In genomic region chr11:31744076-31744785, GRCm38 (mm10) we compare ENCODE assay signal across 15 mouse cellular contexts.
A peak's percentile ranks its signal among the peaks of the same experiment; 100 is the strongest.
DNase-seq lines count a peak whose midpoint lies in the region; ATAC-seq and TF ChIP-seq lines count a peak whose summit lies in the region.
"Had no signal": no experiment of that assay in that cellular context is flagged by ENCODE, and none has a peak within 500 bp of the region (broad histone marks: within the 10 kb centered on the region; RNA-seq: fewer than 3 reads in every experiment).

No protein-coding gene starts in this region.

- dilution Hi-C loops in CH12.LX (cut with MboI; ENCODE audit: extremely low pct_ligation_motif_present, extremely low pct_unique_long_range_greater_than_20kb, low sequenced_read_pairs) = no loop called here

- WGBS in hindbrain, embryonic 10.5 days = 78% methylated on average over 12 of the region's 12 CpGs
- WGBS in hindbrain, embryonic 14.5 days = 68% methylated on average over 12 of the region's 12 CpGs
- WGBS in hindbrain, postnatal 0 days = 65% methylated on average over 12 of the region's 12 CpGs

- TF ChIP-seq POLR2A in CH12.LX (IDR thresholded peaks at IDR 0.05; ENCODE audit: low read depth, low read length) = no peak

- H3K4me1 ChIP-seq in hindbrain, embryonic 10.5 days (replicated peaks) = peaks cover 73% of the 10 kb centered on the region
- 0 out of 2 replicates have a peak, but pooled peaks cover 16% of the 10 kb centered on the region for H3K4me1 ChIP-seq in hindbrain, embryonic 14.5 days (replicated peaks; ENCODE audit: control insufficient read depth, insufficient read depth, low read length)
- H3K4me1 ChIP-seq in CH12.LX (ENCODE audit: control insufficient read depth in 1 of 2, insufficient read depth in 2 of 2) = peaks cover 23 to 48% of the 10 kb centered on the region in 2 experiments
- peaks cover 10% of the 10 kb centered on the region for H3K4me1 ChIP-seq in hindbrain, postnatal 0 days (ENCODE audit: insufficient read depth, low read length)
- H3K4me1 ChIP-seq: liver, embryonic 12.5 days had no signal

- no peak for TF ChIP-seq EP300 in CH12.LX (IDR thresholded peaks at IDR 0.05; ENCODE audit: low read length)

- H3K36me3 ChIP-seq in hindbrain, embryonic 10.5 days = no peaks in the 10 kb centered on the region
- no peaks in the 10 kb centered on the region for H3K36me3 ChIP-seq in hindbrain, embryonic 14.5 days (replicated peaks; ENCODE audit: control insufficient read depth, insufficient read depth)
- H3K36me3 ChIP-seq in CH12.LX (replicated peaks in 1 of 2; ENCODE audit: control insufficient read depth in 1 of 2, insufficient read depth in 1 of 2, low read length in 1 of 2) = no peaks in the 10 kb centered on the region
- no peaks in the 10 kb centered on the region for H3K36me3 ChIP-seq in hindbrain, postnatal 0 days (ENCODE audit: insufficient read depth, low read length)
- H3K36me3 ChIP-seq: liver, embryonic 12.5 days; neural tube, embryonic 13.5 days had no signal

- TF ChIP-seq RAD21 in CH12.LX (IDR thresholded peaks at IDR 0.05; ENCODE audit: low read depth, low read length) = no peak

- no peak overlapping the region for H3K9ac ChIP-seq in hindbrain, embryonic 14.5 days
- no peak overlapping the region for H3K9ac ChIP-seq in CH12.LX (ENCODE audit: insufficient read depth, low read depth)
- H3K9ac ChIP-seq in hindbrain, postnatal 0 days (replicated peaks; ENCODE audit: low read length) = no peak overlapping the region
- H3K9ac ChIP-seq: liver, embryonic 12.5 days; neural tube, embryonic 13.5 days had no signal

- peak overlapping the region; percentile 80 for H3K27ac ChIP-seq in hindbrain, embryonic 10.5 days
- no peak overlapping the region for H3K27ac ChIP-seq in hindbrain, embryonic 14.5 days
- no peak overlapping the region for H3K27ac ChIP-seq in CH12.LX (ENCODE audit: insufficient read depth, low read depth)
- no peak overlapping the region for H3K27ac ChIP-seq in hindbrain, postnatal 0 days
- H3K27ac ChIP-seq: liver, embryonic 12.5 days; neural tube, embryonic 13.5 days had no signal

- H3K79me2 ChIP-seq in CH12.LX (replicated peaks; ENCODE audit: control insufficient read depth, extremely low read depth, insufficient read depth, poor library complexity, severe bottlenecking) = no peaks in the 10 kb centered on the region

- in situ Hi-C loops in CH12.LX (cut with MboI; ENCODE audit: low pct_ligation_motif_present, low pct_unique_long_range_greater_than_20kb, low sequenced_read_pairs) = no loop called here

- no peaks in the 10 kb centered on the region for H3K9me3 ChIP-seq in hindbrain, embryonic 10.5 days
- H3K9me3 ChIP-seq in hindbrain, embryonic 14.5 days (ENCODE audit: control insufficient read depth, low read length) = no peaks in the 10 kb centered on the region
- H3K9me3 ChIP-seq in CH12.LX (replicated peaks; ENCODE audit: low read length) = no peaks in the 10 kb centered on the region
- H3K9me3 ChIP-seq in hindbrain, postnatal 0 days (ENCODE audit: low read length) = no peaks in the 10 kb centered on the region
- H3K9me3 ChIP-seq: liver, embryonic 12.5 days; neural tube, embryonic 13.5 days had no signal

- no peak overlapping the region for H3K4me2 ChIP-seq in hindbrain, embryonic 14.5 days (replicated peaks)
- no peak overlapping the region for H3K4me2 ChIP-seq in CH12.LX (ENCODE audit: insufficient read depth, low read depth, poor library complexity, severe bottlenecking)
- no peak overlapping the region for H3K4me2 ChIP-seq in hindbrain, postnatal 0 days (ENCODE audit: low read depth, low read length)
- H3K4me2 ChIP-seq: liver, embryonic 12.5 days; neural tube, embryonic 13.5 days had no signal

- no peak for ATAC-seq in hindbrain, embryonic 14.5 days (ENCODE audit: low FRiP score)
- no peak for ATAC-seq in hindbrain, postnatal 0 days
- ATAC-seq: inflammation-experienced regulatory T-cells, adult 6 months; liver, embryonic 12.5 days; Patski had no signal

- no peak for DNase-seq in hindbrain, embryonic 10.5 days (ENCODE audit: low spot score)
- no peak for DNase-seq in hindbrain, embryonic 14.5 days (ENCODE audit: low spot score)
- DNase-seq in CH12.LX (ENCODE audit: extremely low read depth) (no peak), adipocyte (ENCODE audit: low spot score) (no peak)
- peak; percentile 23 for DNase-seq in hindbrain, postnatal 0 days (ENCODE audit: low spot score)
- DNase-seq in lung, postnatal 36 days = peak; percentile 39
- DNase-seq in cerebellum, postnatal 14 days = no peak
- DNase-seq in B cell, adult 2 months = no peak
- DNase-seq: cerebellum, adult 2 months; gastrocnemius, postnatal 25 days; thymus, postnatal 14 days had no signal

- H3K27me3 ChIP-seq in hindbrain, embryonic 10.5 days (ENCODE audit: insufficient read depth, poor library complexity, severe bottlenecking) = no peaks in the 10 kb centered on the region
- H3K27me3 ChIP-seq in hindbrain, embryonic 14.5 days (ENCODE audit: control insufficient read depth, insufficient read depth, low read length) = no peaks in the 10 kb centered on the region
- no peaks in the 10 kb centered on the region for H3K27me3 ChIP-seq in CH12.LX (replicated peaks)
- no peaks in the 10 kb centered on the region for H3K27me3 ChIP-seq in hindbrain, postnatal 0 days (ENCODE audit: insufficient read depth, low read length)
- H3K27me3 ChIP-seq: neural tube, embryonic 13.5 days; Patski had no signal

- H3K4me3 ChIP-seq in hindbrain, embryonic 10.5 days = no peak overlapping the region
- no peak overlapping the region for H3K4me3 ChIP-seq in hindbrain, embryonic 14.5 days (replicated peaks; ENCODE audit: low read length)
- H3K4me3 ChIP-seq in CH12.LX (replicated peaks in 1 of 3; ENCODE audit: low read depth in 2 of 3, low read length in 2 of 3, poor library complexity in 1 of 3) = no peak overlapping the region
- no peak overlapping the region for H3K4me3 ChIP-seq in hindbrain, postnatal 0 days (ENCODE audit: low read length)
- H3K4me3 ChIP-seq: liver, embryonic 12.5 days; neural tube, embryonic 13.5 days had no signal

- no peak for TF ChIP-seq CTCF in CH12.LX (conservative IDR thresholded peaks at IDR 0.05 in 1 of 2, IDR thresholded peaks at IDR 0.05 in 1 of 2; ENCODE audit: low read depth in 2 of 2, low read length in 2 of 2)
- TF ChIP-seq CTCF in hindbrain, postnatal 0 days (IDR thresholded peaks at IDR 0.05; ENCODE audit: low read depth) = no peak

TF ChIP-seq in CH12.LX, 34 proteins besides CTCF, POLR2A, EP300 and RAD21:
- no peak for TF ChIP-seq BHLHE40 (IDR thresholded peaks at IDR 0.05; ENCODE audit: low read depth, low read length)
- no peak for TF ChIP-seq ELF1 (IDR thresholded peaks at IDR 0.05; ENCODE audit: low read depth, low read length)
- TF ChIP-seq SIN3A (IDR thresholded peaks at IDR 0.05; ENCODE audit: low read length) = no peak
- no peak for TF ChIP-seq ZMIZ1 (IDR thresholded peaks at IDR 0.05; ENCODE audit: low read depth, low read length)
- no peak for TF ChIP-seq USF2 (conservative IDR thresholded peaks at IDR 0.05; ENCODE audit: low read depth, low read length)
- TF ChIP-seq ETS1 (conservative IDR thresholded peaks at IDR 0.05; ENCODE audit: low read depth, low read length) = no peak
- TF ChIP-seq JUN (IDR thresholded peaks at IDR 0.05; ENCODE audit: insufficient read depth, low read depth, low read length) = no peak
- TF ChIP-seq ZC3H11A (IDR thresholded peaks at IDR 0.05; ENCODE audit: low read depth, low read length) = no peak
- TF ChIP-seq TCF12 (IDR thresholded peaks at IDR 0.05; ENCODE audit: low read depth, low read length) = no peak
- no peak for TF ChIP-seq TBP (conservative IDR thresholded peaks at IDR 0.05; ENCODE audit: low read depth, low read length)
- TF ChIP-seq GABPA (IDR thresholded peaks at IDR 0.05; ENCODE audit: insufficient replicate concordance, low read depth, low read length) = no peak
- TF ChIP-seq JUND (conservative IDR thresholded peaks at IDR 0.05; ENCODE audit: low read depth, low read length) = no peak
- peak; percentile 60; the same call in 1 of the 2 replicates for TF ChIP-seq NRF1 (IDR thresholded peaks at IDR 0.05; ENCODE audit: low read depth, low read length)
- no peak for TF ChIP-seq MEF2A (IDR thresholded peaks at IDR 0.05; ENCODE audit: borderline replicate concordance, low read depth, low read length)
- no peak for TF ChIP-seq KAT2A (IDR thresholded peaks at IDR 0.05; ENCODE audit: insufficient replicate concordance, low read length)
- no peak for TF ChIP-seq RCOR1 (conservative IDR thresholded peaks at IDR 0.05; ENCODE audit: low read depth, low read length)
- TF ChIP-seq ZNF384 (IDR thresholded peaks at IDR 0.05; ENCODE audit: low read depth, low read length) = peak; percentile 81
- no peak for TF ChIP-seq MXI1 (IDR thresholded peaks at IDR 0.05; ENCODE audit: low read depth, low read length)
TF ChIP-seq in CH12.LX: peak in this region for 2.

Comparison
In these comparisons a context has a peak if more than half of its experiments do, and no peak if none do; other contexts are left out.
1. DNase-seq: peak in hindbrain, postnatal 0 days (single experiment) and lung, postnatal 36 days (single experiment); none in hindbrain, embryonic 10.5 days (single experiment), hindbrain, embryonic 14.5 days (single experiment), CH12.LX (single experiment), cerebellum, postnatal 14 days (0 of 2), B cell, adult 2 months (0 of 2) and adipocyte (single experiment).